Mouse (Mus musculus): ENCODE results near the gene Zc3h4.

DNA sequence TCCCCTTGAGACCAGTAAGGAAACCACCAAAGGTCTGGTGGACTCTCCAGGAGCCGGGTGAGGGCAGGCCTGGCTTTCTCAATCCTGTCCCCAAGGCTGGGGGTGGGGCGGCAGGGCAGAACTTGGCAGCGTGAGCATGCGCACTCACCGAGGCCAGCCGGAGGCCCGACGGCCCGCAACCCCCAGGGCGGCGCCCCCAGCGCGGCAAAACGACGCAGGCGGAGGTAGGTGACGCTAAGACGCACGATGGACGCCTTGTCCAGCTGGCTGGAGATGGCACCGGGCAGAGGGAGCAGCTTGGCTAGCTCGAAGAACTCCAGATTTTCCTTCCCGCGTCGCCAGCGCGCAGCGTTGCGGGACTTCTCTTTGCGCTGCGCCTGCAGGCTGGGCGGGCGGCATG lies 73.7 kb downstream of the Zc3h4 start:
- TF ChIP-seq CTCF (IDR thresholded peaks at IDR 0.05) (no peak), POLR2A (IDR thresholded peaks at IDR 0.05; ENCODE audit: insufficient read depth, low read depth, low read length) (no peak), EP300 (IDR thresholded peaks at IDR 0.05; ENCODE audit: insufficient read depth, low read depth, low read length) (no peak)
